In the genomic region with DNA sequence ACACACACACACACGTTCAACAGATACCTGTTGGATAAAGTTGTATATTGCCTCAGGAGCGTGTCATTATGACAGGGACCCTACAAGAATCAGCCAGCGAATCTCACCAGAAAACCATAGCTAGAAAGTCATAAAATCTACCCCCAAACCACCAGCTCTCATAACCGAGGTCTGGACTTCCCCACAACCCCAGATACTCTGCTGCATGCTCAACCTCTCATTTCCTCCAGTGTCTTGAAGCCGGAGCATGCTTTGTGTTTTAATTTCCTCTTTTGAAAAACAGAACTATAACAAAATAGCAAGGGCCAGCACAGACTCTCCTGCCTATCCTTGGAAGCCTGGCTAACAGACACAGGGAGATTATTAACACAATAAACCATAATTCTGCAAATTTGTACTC, we compare ENCODE assay signal across 17 mouse cellular contexts.
"Had no signal": no experiment of that assay in that cellular context is flagged by ENCODE, and none has a peak within 500 bp of the region (broad histone marks: within the 10 kb centered on the region; RNA-seq: fewer than 3 reads in every experiment).

No protein-coding gene starts in this region.

- H3K36me3 ChIP-seq: limb, embryonic 15.5 days; midbrain, embryonic 12.5 days; midbrain, embryonic 15.5 days; neural tube, embryonic 13.5 days had no signal

- H3K27me3 ChIP-seq: midbrain, embryonic 12.5 days; midbrain, embryonic 15.5 days had no signal

- H3K9me3 ChIP-seq: limb, embryonic 15.5 days; midbrain, embryonic 12.5 days; midbrain, embryonic 15.5 days; neural tube, embryonic 13.5 days had no signal

- H3K9ac ChIP-seq: limb, embryonic 15.5 days; liver, embryonic 14.5 days; liver, postnatal 0 days; lung, embryonic 14.5 days; midbrain, embryonic 12.5 days; midbrain, embryonic 15.5 days; neural tube, embryonic 13.5 days had no signal

- DNase-seq: kidney, postnatal 10 days; kidney, postnatal 36 days; left cerebral cortex, postnatal 4 days; liver, postnatal 0 days; lung, embryonic 14.5 days; retina, postnatal 1 day; right cerebral cortex, postnatal 25 days; thymus, adult 18-20 months; thymus, postnatal 36 days had no signal

- H3K4me2 ChIP-seq: limb, embryonic 15.5 days; liver, embryonic 11.5 days; lung, embryonic 14.5 days; midbrain, embryonic 12.5 days; midbrain, embryonic 15.5 days; neural tube, embryonic 13.5 days had no signal

- H3K4me1 ChIP-seq: limb, embryonic 15.5 days; midbrain, embryonic 15.5 days had no signal

- H3K27ac ChIP-seq: limb, embryonic 15.5 days; liver, embryonic 14.5 days; macrophage; midbrain, embryonic 12.5 days; midbrain, embryonic 15.5 days; neural tube, embryonic 13.5 days had no signal

- ATAC-seq: liver, postnatal 0 days; lung, postnatal 0 days; midbrain, embryonic 15.5 days had no signal

- H3K4me3 ChIP-seq: limb, embryonic 15.5 days; midbrain, embryonic 12.5 days; midbrain, embryonic 15.5 days; neural tube, embryonic 13.5 days had no signal
